Mouse (Mus musculus): Measurements from ENCODE around the gene Pcca. TPM values are rescaled to one million over a fixed set of nuclear protein-coding genes. Genes with fewer than 3 reads are reported as not detected.

The Pcca gene
- 28.0 and 28.4 TPM in 2 replicates for polyA plus RNA-seq (2016; fragmentation: Nextera tagmentation; extraction: Ambion mirVana)

GRCm38 (mm10) chr14:122534017-122534924 lies at the start of gene Pcca:
Gene Pcca, plus strand, starts transcription at chr14:122534324.
- H3K27me3 ChIP-seq (replicated peaks): no peaks in the 10 kb centered on the region
- peak within 1 kb of the TSS; percentile 85 for H3K4me3 ChIP-seq
- H3K9ac ChIP-seq: peak within 1 kb of the TSS; percentile 82
- no peaks in the 10 kb centered on the region for H3K9me3 ChIP-seq (replicated peaks)
- WGBS: 2% methylated on average over 54 of the region's 54 CpGs
- peak within 1 kb of the TSS; percentile 83 for H3K4me2 ChIP-seq
- no peaks in the 10 kb centered on the region for H3K36me3 ChIP-seq
- peaks cover 8% of the 10 kb centered on the region; the same call in 1 of the 2 replicates for H3K4me1 ChIP-seq (replicated peaks)
- peak within 1 kb of the TSS; percentile 30 for H3K27ac ChIP-seq (ENCODE audit: poor library complexity, severe bottlenecking)
- ATAC-seq (ENCODE audit: insufficient number of reproducible peaks, low FRiP score): peak; percentile 99

- Histone ChIP-seq H3K9ac (no peak overlapping the region), H3K4me2 (no peak overlapping the region), H3K27me3 (replicated peaks) (peaks cover 78% of the 10 kb centered on the region), H3K36me3 (no peaks in the 10 kb centered on the region), H3K4me3 (no peak overlapping the region), H3K27ac (ENCODE audit: poor library complexity, severe bottlenecking) (no peak overlapping the region), H3K4me1 (replicated peaks) (no peaks in the 10 kb centered on the region), H3K9me3 (replicated peaks) (no peaks in the 10 kb centered on the region)
- 19% methylated on average over 3 of the region's 4 CpGs for WGBS
- no peak for ATAC-seq (ENCODE audit: insufficient number of reproducible peaks, low FRiP score)
These were observed 49.7 kb upstream of the Pcca start for GRCm38 (mm10) chr14:122484458-122484843.

GRCm38 (mm10) chr14:122484844-122485551 lies 49.1 kb upstream of the Pcca start:
- Histone ChIP-seq H3K9me3 (replicated peaks) (no peaks in the 10 kb centered on the region), H3K9ac (no peak overlapping the region), H3K27me3 (replicated peaks) (peaks cover 77% of the 10 kb centered on the region), H3K36me3 (no peaks in the 10 kb centered on the region), H3K4me2 (no peak overlapping the region), H3K4me3 (no peak overlapping the region), H3K4me1 (replicated peaks) (no peaks in the 10 kb centered on the region), H3K27ac (ENCODE audit: poor library complexity, severe bottlenecking) (no peak overlapping the region)
- ATAC-seq (ENCODE audit: insufficient number of reproducible peaks, low FRiP score): no peak
- 1% methylated on average over 24 of the region's 24 CpGs for WGBS

- H3K27ac ChIP-seq (ENCODE audit: poor library complexity, severe bottlenecking): no peak overlapping the region
- H3K4me3 ChIP-seq: no peak overlapping the region
- H3K27me3 ChIP-seq (replicated peaks): peaks cover 78% of the 10 kb centered on the region
- H3K4me2 ChIP-seq: no peak overlapping the region
- ATAC-seq (ENCODE audit: insufficient number of reproducible peaks, low FRiP score): no peak
- no peak overlapping the region for H3K9ac ChIP-seq
- H3K9me3 ChIP-seq (replicated peaks): no peaks in the 10 kb centered on the region
- H3K4me1 ChIP-seq (replicated peaks): peaks cover 7% of the 10 kb centered on the region
- H3K36me3 ChIP-seq: no peaks in the 10 kb centered on the region
- WGBS: 3% methylated on average over 12 of the region's 12 CpGs
These were observed 48.4 kb upstream of the Pcca start for GRCm38 (mm10) chr14:122485635-122486181.

GRCm38 (mm10) chr14:122486611-122487010 lies 47.5 kb upstream of the Pcca start:
- Histone ChIP-seq H3K36me3 (no peaks in the 10 kb centered on the region), H3K4me2 (no peak overlapping the region), H3K4me1 (replicated peaks) (peaks cover 8% of the 10 kb centered on the region), H3K9ac (no peak overlapping the region), H3K9me3 (replicated peaks) (no peaks in the 10 kb centered on the region), H3K27me3 (replicated peaks) (peaks cover 79% of the 10 kb centered on the region), H3K4me3 (no peak overlapping the region), H3K27ac (ENCODE audit: poor library complexity, severe bottlenecking) (no peak overlapping the region)
- 11% methylated on average over 1 of the region's 1 CpGs for WGBS
- no peak for ATAC-seq (ENCODE audit: insufficient number of reproducible peaks, low FRiP score)

- no peak overlapping the region for H3K27ac ChIP-seq (ENCODE audit: poor library complexity, severe bottlenecking)
- no peaks in the 10 kb centered on the region for H3K9me3 ChIP-seq (replicated peaks)
- peaks cover 8% of the 10 kb centered on the region for H3K4me1 ChIP-seq (replicated peaks)
- ATAC-seq (ENCODE audit: insufficient number of reproducible peaks, low FRiP score): no peak
- peaks cover 74% of the 10 kb centered on the region for H3K27me3 ChIP-seq (replicated peaks)
- H3K36me3 ChIP-seq: no peaks in the 10 kb centered on the region
- H3K4me2 ChIP-seq: no peak overlapping the region
- WGBS: 3% methylated on average over 5 of the region's 5 CpGs
- no peak overlapping the region for H3K9ac ChIP-seq
- H3K4me3 ChIP-seq: no peak overlapping the region
These were observed 46.8 kb upstream of the Pcca start for GRCm38 (mm10) chr14:122487366-122487765.

- no peak for ATAC-seq (ENCODE audit: insufficient number of reproducible peaks, low FRiP score)
- H3K9me3 ChIP-seq (replicated peaks): peaks cover 4% of the 10 kb centered on the region; the same call in 1 of the 2 replicates
- no peaks in the 10 kb centered on the region for H3K36me3 ChIP-seq
- H3K9ac ChIP-seq: no peak overlapping the region
- under 1% methylated on average over 5 of the region's 5 CpGs for WGBS
- H3K4me1 ChIP-seq (replicated peaks): peaks cover 8% of the 10 kb centered on the region
- peaks cover 71% of the 10 kb centered on the region for H3K27me3 ChIP-seq (replicated peaks)
- H3K4me3 ChIP-seq: no peak overlapping the region
- H3K27ac ChIP-seq (ENCODE audit: poor library complexity, severe bottlenecking): no peak overlapping the region
- H3K4me2 ChIP-seq: no peak overlapping the region
These were observed 45.1 kb upstream of the Pcca start for GRCm38 (mm10) chr14:122489041-122489440.

- Histone ChIP-seq H3K9ac (no peak overlapping the region), H3K4me3 (0 out of 2 replicates have a peak overlapping the region, but pooled peaks have one; percentile 41), H3K27ac (ENCODE audit: poor library complexity, severe bottlenecking) (no peak overlapping the region), H3K27me3 (replicated peaks) (peaks cover 69% of the 10 kb centered on the region), H3K4me2 (peak overlapping the region; percentile 65), H3K4me1 (replicated peaks) (peaks cover 8% of the 10 kb centered on the region), H3K9me3 (replicated peaks) (peaks cover 8% of the 10 kb centered on the region), H3K36me3 (no peaks in the 10 kb centered on the region)
- ATAC-seq (ENCODE audit: insufficient number of reproducible peaks, low FRiP score): no peak
- WGBS: 4% methylated on average over 12 of the region's 12 CpGs
These were observed 44.3 kb upstream of the Pcca start for GRCm38 (mm10) chr14:122489686-122490414.

- ATAC-seq (ENCODE audit: insufficient number of reproducible peaks, low FRiP score): no peak
- Histone ChIP-seq H3K9ac (no peak within 1 kb of the TSS), H3K27ac (ENCODE audit: poor library complexity, severe bottlenecking) (no peak within 1 kb of the TSS), H3K4me3 (peak within 1 kb of the TSS; percentile 41), H3K27me3 (replicated peaks) (peaks cover 65% of the 10 kb centered on the region), H3K9me3 (replicated peaks) (peaks cover 8% of the 10 kb centered on the region), H3K36me3 (no peaks in the 10 kb centered on the region), H3K4me1 (replicated peaks) (peaks cover 8% of the 10 kb centered on the region), H3K4me2 (peak within 1 kb of the TSS; percentile 65)
- 2% methylated on average over 51 of the region's 51 CpGs for WGBS
These were observed 43.4 kb upstream of the Pcca start, which contains the start of gene Gm10837 for GRCm38 (mm10) chr14:122490441-122491328. Gene Gm10837, plus strand, starts transcription at chr14:122490586.

- ATAC-seq (ENCODE audit: insufficient number of reproducible peaks, low FRiP score): no peak
- Histone ChIP-seq H3K36me3 (no peaks in the 10 kb centered on the region), H3K4me2 (no peak overlapping the region), H3K9ac (no peak overlapping the region), H3K9me3 (replicated peaks) (peaks cover 8% of the 10 kb centered on the region), H3K4me1 (replicated peaks) (peaks cover 8% of the 10 kb centered on the region), H3K27me3 (replicated peaks) (peaks cover 57% of the 10 kb centered on the region), H3K4me3 (no peak overlapping the region), H3K27ac (ENCODE audit: poor library complexity, severe bottlenecking) (no peak overlapping the region)
- 79% methylated on average over 6 of the region's 6 CpGs for WGBS
These were observed 42.6 kb upstream of the Pcca start for GRCm38 (mm10) chr14:122491521-122491920.

Data from heart, embryonic 12.5 days (tissue).